Mouse (Mus musculus): ENCODE results near the gene Fam243. TPM values are rescaled to one million over a fixed set of nuclear protein-coding genes. Genes with fewer than 3 reads are reported as not detected.

Fam243 gene
- not detected in 2 replicates for total RNA-seq (2017)

DNA sequence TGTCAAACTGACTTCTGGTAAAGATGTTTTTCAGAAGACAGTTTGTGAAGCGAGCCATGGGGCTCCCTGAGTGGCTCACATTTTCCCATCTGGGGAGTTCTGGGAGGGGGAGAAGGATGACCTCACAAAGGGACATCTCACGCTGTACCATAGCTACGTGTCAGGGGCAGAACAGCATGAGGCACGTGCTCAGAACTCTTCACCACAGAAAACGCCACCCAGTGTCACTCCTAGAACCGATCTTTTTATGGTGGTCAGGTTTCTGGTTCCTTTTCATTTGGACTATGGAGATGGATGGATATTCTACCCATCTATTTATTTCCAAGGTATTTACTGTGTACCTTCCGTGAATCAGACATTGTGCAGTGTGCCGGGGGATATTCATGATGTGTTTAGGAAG, at the start of gene Fam243:
Gene Fam243 (minus strand): TSS at position 101 of the 400 bp plus-strand sequence.
- no peak for ATAC-seq (ENCODE audit: extremely low read depth, insufficient number of reproducible peaks, low FRiP score, poor library complexity, severe bottlenecking)

GRCm38 (mm10) chr16:92369260-92369659, 48.0 kb upstream of the Fam243 start:
- ATAC-seq (ENCODE audit: extremely low read depth, insufficient number of reproducible peaks, low FRiP score, poor library complexity, severe bottlenecking) = no peak

GRCm38 (mm10) chr16:92365477-92365876, 44.2 kb upstream of the Fam243 start:
- no peak for ATAC-seq (ENCODE audit: extremely low read depth, insufficient number of reproducible peaks, low FRiP score, poor library complexity, severe bottlenecking)

DNA sequence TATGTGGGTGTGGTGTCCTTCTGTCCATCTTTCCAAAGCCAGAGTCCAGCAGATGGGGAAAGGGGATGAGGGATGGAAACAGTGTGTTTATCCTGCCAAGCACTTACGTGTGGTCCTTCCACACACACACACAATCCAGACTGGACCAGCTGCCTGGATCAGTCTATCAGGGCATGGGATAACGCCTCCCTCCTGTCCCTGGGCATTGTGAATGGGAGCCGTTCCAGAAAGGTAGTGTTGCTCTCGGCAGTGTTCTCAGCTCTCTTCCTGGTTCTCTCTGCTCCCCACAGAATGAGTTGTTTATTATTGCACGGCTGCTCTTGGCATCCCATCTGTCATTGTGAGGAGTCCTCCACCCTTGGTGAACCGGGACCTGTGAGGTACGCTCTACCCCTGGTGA, 39.5 kb upstream of the Fam243 start:
- no peak for ATAC-seq (ENCODE audit: extremely low read depth, insufficient number of reproducible peaks, low FRiP score, poor library complexity, severe bottlenecking)

GRCm38 (mm10) chr16:92359229-92359628, 38.0 kb upstream of the Fam243 start, which contains the start of gene Kcne1:
Gene Kcne1, minus strand, starts transcription at chr16:92359468.
- no peak for ATAC-seq (ENCODE audit: extremely low read depth, insufficient number of reproducible peaks, low FRiP score, poor library complexity, severe bottlenecking)

- ATAC-seq (ENCODE audit: extremely low read depth, insufficient number of reproducible peaks, low FRiP score, poor library complexity, severe bottlenecking) = no peak
These were observed 37.5 kb upstream of the Fam243 start for GRCm38 (mm10) chr16:92358734-92359133.

DNA sequence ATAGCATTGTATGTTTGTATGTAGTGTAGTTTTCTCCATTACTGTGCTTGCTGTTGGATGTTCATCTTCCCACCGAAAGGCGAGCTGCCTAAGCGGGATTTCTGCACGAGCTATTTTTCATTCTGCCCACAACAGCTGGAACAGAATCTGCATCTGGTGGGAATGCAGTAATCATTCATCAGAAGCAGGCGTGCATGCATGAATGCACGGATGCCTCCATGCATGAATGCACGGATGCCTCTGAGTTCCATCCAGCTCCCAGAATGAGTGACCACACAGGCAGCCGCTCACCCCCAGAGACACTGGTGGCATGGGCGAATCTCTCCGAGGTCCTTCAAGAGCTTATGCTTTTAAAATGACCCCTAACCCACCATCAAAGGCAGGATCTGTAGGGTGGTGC, 36.3 kb upstream of the Fam243 start:
- ATAC-seq (ENCODE audit: extremely low read depth, insufficient number of reproducible peaks, low FRiP score, poor library complexity, severe bottlenecking) = no peak

GRCm38 (mm10) chr16:92357023-92357422, 35.8 kb upstream of the Fam243 start:
- no peak for ATAC-seq (ENCODE audit: extremely low read depth, insufficient number of reproducible peaks, low FRiP score, poor library complexity, severe bottlenecking)

GRCm38 (mm10) chr16:92355982-92356381, 34.7 kb upstream of the Fam243 start:
- no peak for ATAC-seq (ENCODE audit: extremely low read depth, insufficient number of reproducible peaks, low FRiP score, poor library complexity, severe bottlenecking)

GRCm38 (mm10) chr16:92355366-92355765, 34.1 kb upstream of the Fam243 start:
- no peak for ATAC-seq (ENCODE audit: extremely low read depth, insufficient number of reproducible peaks, low FRiP score, poor library complexity, severe bottlenecking)

DNA sequence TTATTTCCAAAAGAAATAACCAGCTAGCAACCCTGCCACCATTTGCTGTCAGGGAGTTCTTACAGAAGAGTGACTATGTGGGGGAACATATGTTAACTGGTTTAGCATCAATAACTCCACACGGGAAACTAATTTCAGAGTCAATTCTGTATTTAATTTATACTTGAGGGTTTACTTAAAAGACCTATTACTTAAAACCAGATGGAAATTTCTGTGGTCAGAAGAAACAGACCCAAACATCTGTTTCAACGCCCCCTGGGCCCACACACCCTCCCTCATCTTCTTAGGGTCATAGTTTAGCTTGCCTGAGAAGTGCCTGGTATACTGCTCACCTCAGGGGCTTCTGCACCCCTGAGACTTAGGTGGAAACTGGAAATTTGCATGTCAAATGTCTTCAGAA, 32.7 kb upstream of the Fam243 start:
- ATAC-seq (ENCODE audit: extremely low read depth, insufficient number of reproducible peaks, low FRiP score, poor library complexity, severe bottlenecking) = no peak

GRCm38 (mm10) chr16:92353295-92353694, 32.1 kb upstream of the Fam243 start:
- ATAC-seq (ENCODE audit: extremely low read depth, insufficient number of reproducible peaks, low FRiP score, poor library complexity, severe bottlenecking) = no peak

DNA sequence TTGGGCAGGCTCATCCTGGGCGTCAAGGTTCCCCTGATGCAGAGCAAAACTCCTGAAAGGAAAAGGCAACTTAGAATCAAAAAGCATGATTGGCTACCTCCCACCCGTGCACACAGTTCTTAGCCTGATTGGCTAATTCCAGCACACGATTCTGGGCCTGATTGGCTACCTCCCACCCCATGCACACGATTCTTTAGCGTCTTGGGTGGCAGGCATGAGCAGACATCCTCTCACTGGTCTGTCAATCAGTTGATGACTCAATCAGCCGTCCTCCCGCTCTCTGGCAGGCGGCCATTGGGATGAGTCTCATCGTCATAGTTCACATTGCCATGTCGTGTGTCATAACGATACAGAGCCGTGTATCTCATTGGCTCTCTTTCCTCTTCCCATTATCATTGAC, 27.7 kb upstream of the Fam243 start:
- ATAC-seq (ENCODE audit: extremely low read depth, insufficient number of reproducible peaks, low FRiP score, poor library complexity, severe bottlenecking) = no peak

DNA sequence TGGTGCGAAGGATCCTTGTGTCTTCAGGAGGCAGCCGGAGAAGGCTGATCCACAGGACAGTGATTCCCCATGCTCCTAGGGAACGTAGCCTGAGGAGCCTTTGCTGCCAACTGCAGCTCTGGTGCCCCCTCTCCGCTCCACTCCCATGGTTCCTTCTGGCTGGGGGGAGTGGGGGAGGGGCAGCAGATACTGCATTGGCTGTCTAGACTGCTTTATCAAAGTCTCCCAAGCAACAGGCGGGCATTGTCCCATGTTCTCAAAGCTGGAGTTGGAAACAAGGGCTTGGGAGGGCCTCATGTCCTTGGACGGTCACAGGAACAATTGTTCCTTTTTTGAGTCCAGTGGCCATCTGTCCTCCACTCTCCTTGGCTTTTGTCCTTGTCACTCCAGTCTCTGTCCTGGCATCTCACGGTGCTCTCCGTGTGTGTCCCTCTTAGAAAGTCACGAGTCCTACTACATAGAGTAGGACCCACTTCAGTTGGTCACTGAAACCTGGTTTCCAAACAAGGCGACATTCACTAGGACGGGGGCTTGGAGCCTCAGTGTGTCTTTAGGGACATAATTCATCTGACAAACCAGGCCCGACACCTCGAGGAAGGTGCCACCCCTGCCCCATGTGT, 25.2 kb upstream of the Fam243 start:
- no peak for ATAC-seq (ENCODE audit: extremely low read depth, insufficient number of reproducible peaks, low FRiP score, poor library complexity, severe bottlenecking)

- no peak for ATAC-seq (ENCODE audit: extremely low read depth, insufficient number of reproducible peaks, low FRiP score, poor library complexity, severe bottlenecking)
These were observed 23.9 kb upstream of the Fam243 start for GRCm38 (mm10) chr16:92345177-92345576.

- ATAC-seq (ENCODE audit: extremely low read depth, insufficient number of reproducible peaks, low FRiP score, poor library complexity, severe bottlenecking) = peak; percentile 31; the same call in 1 of the 2 replicates
These were observed 19.6 kb upstream of the Fam243 start for GRCm38 (mm10) chr16:92340612-92341511.

DNA sequence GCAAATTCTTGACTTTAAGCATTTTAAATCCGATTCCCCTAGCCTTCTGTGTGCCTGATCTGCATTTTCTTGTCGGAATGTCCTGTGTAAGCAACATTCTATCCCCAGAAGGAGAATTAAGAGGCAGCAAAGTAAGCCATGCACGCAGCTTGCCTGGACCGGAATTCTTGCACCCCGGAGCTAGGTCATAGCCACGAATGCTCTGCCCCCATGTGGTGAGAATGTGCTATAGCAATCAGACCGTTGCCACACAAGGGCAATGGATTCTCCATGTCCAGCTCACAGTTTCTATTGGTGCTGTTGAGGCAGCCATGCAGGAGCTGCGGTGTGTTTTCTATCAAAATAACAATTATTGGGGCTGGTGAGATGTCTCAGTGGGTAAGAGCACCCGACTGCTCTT, 15.0 kb upstream of the Fam243 start:
- peak; percentile 36; the same call in 1 of the 2 replicates for ATAC-seq (ENCODE audit: extremely low read depth, insufficient number of reproducible peaks, low FRiP score, poor library complexity, severe bottlenecking)

DNA sequence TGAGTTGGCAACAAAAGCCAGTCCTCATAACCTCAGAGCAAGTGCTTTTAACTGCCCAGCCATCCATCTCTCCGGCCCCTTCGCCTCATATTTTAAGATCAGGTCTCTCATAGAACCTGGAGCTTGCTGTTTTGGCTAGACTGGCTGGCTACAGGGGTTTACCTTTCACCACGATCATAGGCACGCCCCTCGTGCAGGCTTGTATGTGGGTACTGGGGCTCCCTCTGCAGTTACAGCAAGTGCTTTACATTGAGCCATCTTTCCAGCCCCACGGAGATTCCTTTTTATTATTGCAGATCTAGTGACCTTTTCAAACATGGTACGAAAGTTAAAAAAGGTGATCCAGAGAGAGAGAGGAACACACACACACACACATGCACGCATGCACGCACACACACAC, 13.4 kb upstream of the Fam243 start:
- ATAC-seq (ENCODE audit: extremely low read depth, insufficient number of reproducible peaks, low FRiP score, poor library complexity, severe bottlenecking) = no peak

- no peak for ATAC-seq (ENCODE audit: extremely low read depth, insufficient number of reproducible peaks, low FRiP score, poor library complexity, severe bottlenecking)
These were observed 9.7 kb upstream of the Fam243 start for GRCm38 (mm10) chr16:92330966-92331365.

GRCm38 (mm10) chr16:92327911-92328310, 6.7 kb upstream of the Fam243 start:
- ATAC-seq (ENCODE audit: extremely low read depth, insufficient number of reproducible peaks, low FRiP score, poor library complexity, severe bottlenecking) = no peak

Measured in neutrophil, adult 5-6 weeks (primary cell).